Comparison of ENCODE assay signal across 22 mouse cellular contexts in the genomic region with DNA sequence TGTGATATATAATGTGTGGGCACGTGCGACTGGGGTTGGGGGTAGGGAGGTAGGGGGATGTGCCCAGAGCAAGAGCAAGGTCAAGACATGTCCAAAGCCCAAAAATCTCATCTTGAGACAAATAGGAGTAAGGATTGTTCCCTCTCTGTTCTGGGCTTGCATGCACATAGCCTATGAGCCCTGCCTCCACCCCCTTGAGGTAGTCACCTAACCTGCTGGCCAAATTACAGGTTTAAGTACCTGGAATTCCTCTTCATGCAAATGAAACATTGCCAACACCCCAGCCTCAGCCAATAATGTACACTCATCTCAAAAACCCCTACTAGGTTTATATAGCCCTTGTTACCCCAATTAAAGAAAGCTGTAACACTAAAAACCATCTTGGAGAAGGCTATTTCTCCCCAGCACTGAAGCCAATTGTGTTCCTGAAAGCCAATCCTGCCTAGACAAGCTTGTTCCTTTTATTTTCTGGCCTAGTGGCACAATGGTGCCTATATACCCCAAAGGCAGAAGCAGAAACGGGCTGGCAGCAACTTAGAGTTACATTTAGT. TPM values are rescaled to one million over a fixed set of nuclear protein-coding genes. Genes with fewer than 3 reads are reported as not detected.
DNase-seq lines count a peak whose midpoint lies in the region.
"Had no signal": no experiment of that assay in that cellular context is flagged by ENCODE, and none has a peak within 500 bp of the region (broad histone marks: within the 10 kb centered on the region; RNA-seq: fewer than 3 reads in every experiment).

No protein-coding gene starts in this region.

- H3K27ac ChIP-seq in embryonic facial prominence, embryonic 10.5 days (replicated peaks) = no peak overlapping the region
- H3K27ac ChIP-seq: embryonic facial prominence, embryonic 12.5 days; embryonic facial prominence, embryonic 15.5 days; forebrain, embryonic 12.5 days; forebrain, embryonic 15.5 days; hindbrain, embryonic 10.5 days; hindbrain, embryonic 13.5 days had no signal

- no peak overlapping the region for H3K4me3 ChIP-seq in embryonic facial prominence, embryonic 10.5 days
- H3K4me3 ChIP-seq: embryonic facial prominence, embryonic 12.5 days; embryonic facial prominence, embryonic 15.5 days; forebrain, embryonic 12.5 days; forebrain, embryonic 15.5 days; hindbrain, embryonic 10.5 days; hindbrain, embryonic 13.5 days had no signal

- 77% methylated on average over 3 of the region's 3 CpGs for WGBS in embryonic facial prominence, embryonic 10.5 days

- peak; percentile 56 for DNase-seq in heart, adult 11 months
- DNase-seq in heart, postnatal 4 days = no peak
- DNase-seq in lung, postnatal 25 days (ENCODE audit: low spot score) = peak; percentile 11
- no peak for DNase-seq in lung, postnatal 10 days
- DNase-seq in embryonic facial prominence, embryonic 10.5 days (ENCODE audit: low spot score) = peak; percentile 8
- DNase-seq in adrenal gland, postnatal 10 days = no peak
- DNase-seq: adrenal gland, adult 8-10 months; adrenal gland, postnatal 36 days; cerebellum, adult 18-20 months; cerebellum, adult 9-10 months; cerebellum, postnatal 14 days; gastrocnemius, postnatal 25 days had no signal

- H3K9me3 ChIP-seq in embryonic facial prominence, embryonic 10.5 days = no peaks in the 10 kb centered on the region
- H3K9me3 ChIP-seq: embryonic facial prominence, embryonic 12.5 days; embryonic facial prominence, embryonic 15.5 days; forebrain, embryonic 12.5 days; forebrain, embryonic 15.5 days; hindbrain, embryonic 10.5 days; hindbrain, embryonic 13.5 days had no signal

- H3K36me3 ChIP-seq in embryonic facial prominence, embryonic 10.5 days (replicated peaks) = no peaks in the 10 kb centered on the region
- H3K36me3 ChIP-seq: embryonic facial prominence, embryonic 12.5 days; embryonic facial prominence, embryonic 15.5 days; forebrain, embryonic 12.5 days; forebrain, embryonic 15.5 days; hindbrain, embryonic 10.5 days; hindbrain, embryonic 13.5 days had no signal

- no peaks in the 10 kb centered on the region for H3K27me3 ChIP-seq in embryonic facial prominence, embryonic 10.5 days (replicated peaks; ENCODE audit: low read depth, poor library complexity, severe bottlenecking)
- H3K27me3 ChIP-seq: embryonic facial prominence, embryonic 12.5 days; embryonic facial prominence, embryonic 15.5 days; forebrain, embryonic 12.5 days; forebrain, embryonic 15.5 days; hindbrain, embryonic 13.5 days had no signal

- peaks cover 16% of the 10 kb centered on the region; the same call in 1 of the 2 replicates for H3K4me1 ChIP-seq in embryonic facial prominence, embryonic 10.5 days
- H3K4me1 ChIP-seq: embryonic facial prominence, embryonic 12.5 days; embryonic facial prominence, embryonic 15.5 days; forebrain, embryonic 12.5 days; forebrain, embryonic 15.5 days; hindbrain, embryonic 13.5 days had no signal

RNA-seq across cellular contexts. Expression of a gene that starts 26.3 kb away (rescaled TPM):
- under 1 TPM; 0.63 to 0.95 TPM for total RNA-seq in heart, postnatal 4 days (2021)
- polyA plus RNA-seq in embryonic facial prominence, embryonic 10.5 days (2016; fragmentation: Nextera tagmentation; extraction: Ambion mirVana) = not detected in 2 replicates
- total RNA-seq in adrenal gland, postnatal 10 days (2021) = under 1 TPM; 0.18 to 0.55 TPM
- total RNA-seq: granulocyte monocyte progenitor cell, adult 5-6 weeks had no signal
- polyA plus RNA-seq: activated CD4-positive, CD25-positive, alpha-beta regulatory T cell, adult 4 months; embryonic facial prominence, embryonic 12.5 days; forebrain, embryonic 12.5 days; forebrain, embryonic 15.5 days; heart, embryonic 11.5 days; hindbrain, embryonic 13.5 days; hindbrain, embryonic 16.5 days had no signal

Comparison
In these comparisons a context has a peak if more than half of its experiments do, and no peak if none do; other contexts are left out.
1. DNase-seq: peak in heart, adult 11 months (single experiment), lung, postnatal 25 days (single experiment) and embryonic facial prominence, embryonic 10.5 days (single experiment); none in heart, postnatal 4 days (single experiment), lung, postnatal 10 days (single experiment) and adrenal gland, postnatal 10 days (single experiment).